Comparison of ENCODE assay signal across 19 mouse cellular contexts in genomic region chr6:92061725-92062124, GRCm38 (mm10). TPM values are rescaled to one million over a fixed set of nuclear protein-coding genes. Genes with fewer than 3 reads are reported as not detected.
DNase-seq lines count a peak whose midpoint lies in the region; ATAC-seq and TF ChIP-seq lines count a peak whose summit lies in the region.
"Had no signal": no experiment of that assay in that cellular context is flagged by ENCODE, and none has a peak within 500 bp of the region (broad histone marks: within the 10 kb centered on the region; RNA-seq: fewer than 3 reads in every experiment).

No protein-coding gene starts in this region.

- 0 out of 2 replicates have a peak, but pooled peaks have one; percentile 21 for ATAC-seq in intestine, embryonic 16.5 days
- no peak for ATAC-seq in intestine, postnatal 0 days
- no peak for ATAC-seq in embryonic facial prominence, embryonic 15.5 days (ENCODE audit: insufficient number of reproducible peaks, low FRiP score, low TSS enrichment, low read depth)
- ATAC-seq in heart, embryonic 11.5 days (replicated peaks; ENCODE audit: insufficient number of reproducible peaks, low FRiP score, low TSS enrichment): 0 out of 2 replicates have a peak, but pooled peaks have one; percentile 26
- ATAC-seq in forebrain, embryonic 13.5 days: no peak
- ATAC-seq: intestine, embryonic 15.5 days had no signal

- no peaks in the 10 kb centered on the region for H3K4me1 ChIP-seq in intestine, embryonic 16.5 days (ENCODE audit: control insufficient read depth, insufficient read depth, low read length)
- H3K4me1 ChIP-seq in intestine, postnatal 0 days (replicated peaks; ENCODE audit: control insufficient read depth, insufficient read depth, low read length): no peaks in the 10 kb centered on the region
- peaks cover 13% of the 10 kb centered on the region for H3K4me1 ChIP-seq in embryonic facial prominence, embryonic 15.5 days
- H3K4me1 ChIP-seq in heart, embryonic 11.5 days (ENCODE audit: control insufficient read depth, insufficient read depth, low read length): 0 out of 2 replicates have a peak, but pooled peaks cover 7% of the 10 kb centered on the region
- 0 out of 2 replicates have a peak, but pooled peaks cover 3% of the 10 kb centered on the region for H3K4me1 ChIP-seq in forebrain, embryonic 13.5 days
- H3K4me1 ChIP-seq: intestine, embryonic 15.5 days had no signal

- no peak for TF ChIP-seq CTCF in intestine, postnatal 0 days (IDR thresholded peaks at IDR 0.05; ENCODE audit: low read depth)

- no peaks in the 10 kb centered on the region for H3K9me3 ChIP-seq in intestine, embryonic 16.5 days (ENCODE audit: control insufficient read depth, low read length)
- no peaks in the 10 kb centered on the region for H3K9me3 ChIP-seq in intestine, postnatal 0 days (ENCODE audit: control insufficient read depth)
- no peaks in the 10 kb centered on the region for H3K9me3 ChIP-seq in embryonic facial prominence, embryonic 15.5 days (replicated peaks)
- H3K9me3 ChIP-seq in heart, embryonic 11.5 days (replicated peaks; ENCODE audit: control insufficient read depth, low read length): no peaks in the 10 kb centered on the region
- H3K9me3 ChIP-seq in forebrain, embryonic 13.5 days (replicated peaks): no peaks in the 10 kb centered on the region
- H3K9me3 ChIP-seq: intestine, embryonic 15.5 days; limb, embryonic 12.5 days; neural tube, embryonic 12.5 days had no signal

- H3K4me2 ChIP-seq in intestine, embryonic 16.5 days (ENCODE audit: low read depth, low read length): no peak overlapping the region
- no peak overlapping the region for H3K4me2 ChIP-seq in intestine, postnatal 0 days (replicated peaks; ENCODE audit: low read depth)
- H3K4me2 ChIP-seq in embryonic facial prominence, embryonic 15.5 days (replicated peaks): no peak overlapping the region; the same call in 1 of the 2 replicates
- no peak overlapping the region for H3K4me2 ChIP-seq in heart, embryonic 11.5 days
- H3K4me2 ChIP-seq in forebrain, embryonic 13.5 days: no peak overlapping the region
- H3K4me2 ChIP-seq: hindbrain, embryonic 14.5 days; intestine, embryonic 15.5 days; limb, embryonic 12.5 days; midbrain, embryonic 11.5 days; neural tube, embryonic 12.5 days had no signal

- no peaks in the 10 kb centered on the region for H3K27me3 ChIP-seq in intestine, embryonic 16.5 days (replicated peaks; ENCODE audit: control insufficient read depth, insufficient read depth, low read length)
- H3K27me3 ChIP-seq in intestine, postnatal 0 days (replicated peaks; ENCODE audit: control insufficient read depth, insufficient read depth, low read length): no peaks in the 10 kb centered on the region
- H3K27me3 ChIP-seq in embryonic facial prominence, embryonic 15.5 days: no peaks in the 10 kb centered on the region
- no peaks in the 10 kb centered on the region for H3K27me3 ChIP-seq in heart, embryonic 11.5 days (ENCODE audit: control insufficient read depth, insufficient read depth, low read length)
- no peaks in the 10 kb centered on the region for H3K27me3 ChIP-seq in forebrain, embryonic 13.5 days
- H3K27me3 ChIP-seq: intestine, embryonic 15.5 days; limb, embryonic 12.5 days; neural tube, embryonic 12.5 days had no signal

- no peak overlapping the region for H3K4me3 ChIP-seq in intestine, embryonic 16.5 days (ENCODE audit: low read length)
- H3K4me3 ChIP-seq in intestine, postnatal 0 days (ENCODE audit: low read depth, low read length): no peak overlapping the region
- no peak overlapping the region for H3K4me3 ChIP-seq in embryonic facial prominence, embryonic 15.5 days (replicated peaks)
- H3K4me3 ChIP-seq in heart, embryonic 11.5 days (ENCODE audit: low read depth, low read length): no peak overlapping the region
- no peak overlapping the region for H3K4me3 ChIP-seq in forebrain, embryonic 13.5 days
- H3K4me3 ChIP-seq: intestine, embryonic 15.5 days; left cerebral cortex, adult 2 months; limb, embryonic 12.5 days; neural tube, embryonic 12.5 days had no signal

- DNase-seq in lung, postnatal 36 days: peak; percentile 29
- DNase-seq in adrenal gland, postnatal 25 days: no peak
- DNase-seq: cerebellum, adult 9-10 months; kidney, postnatal 10 days; right cerebral cortex, postnatal 4 days; thymus, adult 2 months had no signal

- H3K36me3 ChIP-seq in intestine, embryonic 16.5 days (ENCODE audit: control insufficient read depth, insufficient read depth, low read length): no peaks in the 10 kb centered on the region
- H3K36me3 ChIP-seq in intestine, postnatal 0 days (ENCODE audit: control insufficient read depth, insufficient read depth): peaks cover 2% of the 10 kb centered on the region; the same call in 1 of the 2 replicates
- H3K36me3 ChIP-seq in embryonic facial prominence, embryonic 15.5 days: no peaks in the 10 kb centered on the region
- H3K36me3 ChIP-seq in heart, embryonic 11.5 days (ENCODE audit: control insufficient read depth, insufficient read depth, low read length): no peaks in the 10 kb centered on the region
- H3K36me3 ChIP-seq in forebrain, embryonic 13.5 days (ENCODE audit: poor library complexity, severe bottlenecking): no peaks in the 10 kb centered on the region
- H3K36me3 ChIP-seq: intestine, embryonic 15.5 days; limb, embryonic 12.5 days; neural tube, embryonic 12.5 days had no signal

- WGBS in intestine, embryonic 16.5 days: 47% methylated on average over 5 of the region's 5 CpGs
- 30% methylated on average over 5 of the region's 5 CpGs for WGBS in intestine, postnatal 0 days
- WGBS in embryonic facial prominence, embryonic 15.5 days: 28% methylated on average over 5 of the region's 5 CpGs
- WGBS in heart, embryonic 11.5 days (ENCODE audit: insufficient replicate concordance): 38% methylated on average over 5 of the region's 5 CpGs
- WGBS in forebrain, embryonic 13.5 days: 44% methylated on average over 5 of the region's 5 CpGs

- H3K9ac ChIP-seq in intestine, embryonic 16.5 days (ENCODE audit: low read depth, low read length): no peak overlapping the region
- H3K9ac ChIP-seq in intestine, postnatal 0 days (ENCODE audit: low read depth, low read length): no peak overlapping the region
- no peak overlapping the region for H3K9ac ChIP-seq in embryonic facial prominence, embryonic 15.5 days
- H3K9ac ChIP-seq in heart, embryonic 11.5 days (ENCODE audit: low read depth, low read length): no peak overlapping the region
- H3K9ac ChIP-seq in forebrain, embryonic 13.5 days: no peak overlapping the region
- H3K9ac ChIP-seq: hindbrain, embryonic 14.5 days; intestine, embryonic 15.5 days; limb, embryonic 12.5 days; liver, embryonic 14.5 days; neural tube, embryonic 12.5 days had no signal

- no peak overlapping the region for H3K27ac ChIP-seq in intestine, embryonic 16.5 days (ENCODE audit: low read length)
- H3K27ac ChIP-seq in intestine, postnatal 0 days (ENCODE audit: low read depth, low read length): no peak overlapping the region
- H3K27ac ChIP-seq in embryonic facial prominence, embryonic 15.5 days (replicated peaks): peak overlapping the region; percentile 65
- no peak overlapping the region for H3K27ac ChIP-seq in heart, embryonic 11.5 days (ENCODE audit: low read depth, low read length)
- H3K27ac ChIP-seq in forebrain, embryonic 13.5 days: no peak overlapping the region
- H3K27ac ChIP-seq: hindbrain, embryonic 14.5 days; intestine, embryonic 15.5 days; left cerebral cortex, adult 2 months; liver, embryonic 14.5 days; macrophage; neural tube, embryonic 12.5 days had no signal

RNA-seq across cellular contexts. Expression of gene Nr2c2, which starts 29.5 kb away (rescaled TPM):
- 9.2 and 9.4 TPM in 2 replicates for polyA plus RNA-seq in intestine, embryonic 16.5 days (2015; fragmentation: Nextera tagmentation; extraction: Ambion mirVana)
- polyA plus RNA-seq in intestine, postnatal 0 days (2015; fragmentation: Nextera tagmentation; extraction: Ambion mirVana): 8.1 and 9.6 TPM in 2 replicates
- 25.3 and 25.9 TPM in 2 replicates for polyA plus RNA-seq in embryonic facial prominence, embryonic 15.5 days (2015; fragmentation: Nextera tagmentation; extraction: Ambion mirVana)
- 16.4 and 16.9 TPM in 2 replicates for polyA plus RNA-seq in heart, embryonic 11.5 days (2014; fragmentation: Nextera tagmentation; extraction: Ambion mirVana)
- polyA plus RNA-seq in forebrain, embryonic 13.5 days (2015; fragmentation: Nextera tagmentation; extraction: Ambion mirVana): 21.7 and 24.9 TPM in 2 replicates
- 44.1 and 49.9 TPM in 2 replicates for total RNA-seq in adrenal gland, postnatal 25 days (2021)

Comparison
In these comparisons a context has a peak if more than half of its experiments do, and no peak if none do; other contexts are left out.
1. ATAC-seq: peak in intestine, embryonic 16.5 days (single experiment) and heart, embryonic 11.5 days (single experiment); none in intestine, postnatal 0 days (single experiment), embryonic facial prominence, embryonic 15.5 days (single experiment) and forebrain, embryonic 13.5 days (single experiment).